Mouse (Mus musculus): ENCODE measurements at regions not wholly inside any gene's neighbourhood (a gene's known extent, or its start where the extent isn't known, plus 50 kb on each side); places are given as distances from the start of the nearest gene placed in this dataset.

DNA sequence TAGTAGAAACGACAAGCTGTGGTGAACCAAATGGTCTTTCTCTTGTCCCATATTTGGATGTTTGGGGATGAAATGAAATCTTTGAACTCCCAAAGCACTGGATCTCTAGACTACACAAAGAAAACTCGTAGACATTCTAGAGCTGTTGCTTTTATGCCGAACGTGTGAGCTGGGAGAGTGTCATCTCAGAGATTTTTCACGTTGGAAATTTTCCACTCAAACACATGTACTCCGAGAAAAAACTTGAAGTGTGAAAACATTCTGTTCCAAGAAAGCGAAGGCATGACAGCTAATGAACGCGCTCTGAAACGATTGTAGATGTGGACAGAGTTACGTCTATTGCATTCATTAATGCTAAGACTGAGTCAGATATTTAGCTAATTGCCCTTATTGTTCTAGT, 579.7 kb upstream of the Id2 start:
- no peak for DNase-seq (ENCODE audit: low spot score)
- intact Hi-C loops (cut with DNase I) = no loop called here

GRCm38 (mm10) chr12:25668336-25668735, 571.4 kb upstream of the Id2 start:
- no peak for DNase-seq (ENCODE audit: low spot score)
- intact Hi-C loops (cut with DNase I) = no loop called here

DNA sequence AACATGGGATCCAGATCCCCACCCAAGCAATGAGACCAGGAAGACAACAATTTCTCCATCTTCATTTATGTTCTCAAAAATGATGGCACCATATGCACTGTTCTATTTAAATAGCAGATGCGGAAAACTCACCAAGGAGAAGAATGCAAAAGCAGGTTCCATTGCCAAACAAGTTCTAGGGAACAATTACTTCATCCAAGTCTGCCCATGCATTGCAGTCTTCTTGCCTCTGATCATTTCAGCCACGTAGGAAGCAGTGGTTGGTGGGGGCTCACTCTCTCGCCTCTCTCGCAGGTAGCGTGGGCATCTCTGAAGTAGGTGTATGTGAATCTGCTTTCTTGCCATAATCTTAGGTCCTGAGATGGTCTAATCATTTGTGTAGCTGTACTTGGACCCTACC, 557.5 kb upstream of the Id2 start:
- no peak for DNase-seq (ENCODE audit: low spot score)
- intact Hi-C loops (cut with DNase I) = no loop called here

DNA sequence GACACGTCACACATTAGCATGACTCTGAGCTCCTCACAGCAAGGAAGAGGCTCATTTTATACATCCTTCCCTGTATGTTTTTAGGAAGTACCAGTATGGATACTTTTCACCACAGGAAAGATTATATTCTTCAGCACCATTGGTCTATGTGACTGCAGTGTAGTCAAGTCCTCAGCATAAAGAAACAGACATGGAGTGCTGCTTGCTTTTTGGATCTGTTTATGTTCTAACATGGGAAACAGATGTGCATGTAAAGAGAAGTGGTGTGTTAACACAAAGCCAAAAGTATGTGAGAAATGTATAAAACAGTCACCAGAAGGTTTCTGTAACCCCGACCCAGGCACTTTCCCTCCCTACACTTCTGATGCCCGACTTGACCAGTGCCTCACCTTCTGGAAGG, 553.3 kb upstream of the Id2 start:
- no peak for DNase-seq (ENCODE audit: low spot score)
- intact Hi-C loops (cut with DNase I) = no loop called here

DNA sequence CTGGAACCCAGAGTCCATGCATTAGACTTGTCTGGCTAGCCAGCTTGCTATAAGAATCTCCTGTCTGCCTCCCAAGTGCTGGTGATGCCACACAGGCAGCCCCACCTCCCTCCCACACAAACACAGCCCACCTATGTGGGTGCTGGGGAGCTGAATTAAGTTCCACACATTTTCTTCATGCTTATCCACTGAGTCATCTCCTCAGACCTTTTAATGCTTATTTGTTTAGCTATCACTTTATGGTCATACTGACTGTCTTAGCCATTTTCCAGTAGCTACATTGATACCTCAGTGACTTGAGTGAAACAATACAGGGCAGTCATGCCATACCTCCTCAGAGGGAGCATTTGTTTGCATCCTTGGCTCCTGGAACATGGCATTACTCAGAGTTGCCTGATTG, 531.1 kb upstream of the Id2 start:
- no peak for DNase-seq (ENCODE audit: low spot score)
- intact Hi-C loops (cut with DNase I) = no loop called here

DNA sequence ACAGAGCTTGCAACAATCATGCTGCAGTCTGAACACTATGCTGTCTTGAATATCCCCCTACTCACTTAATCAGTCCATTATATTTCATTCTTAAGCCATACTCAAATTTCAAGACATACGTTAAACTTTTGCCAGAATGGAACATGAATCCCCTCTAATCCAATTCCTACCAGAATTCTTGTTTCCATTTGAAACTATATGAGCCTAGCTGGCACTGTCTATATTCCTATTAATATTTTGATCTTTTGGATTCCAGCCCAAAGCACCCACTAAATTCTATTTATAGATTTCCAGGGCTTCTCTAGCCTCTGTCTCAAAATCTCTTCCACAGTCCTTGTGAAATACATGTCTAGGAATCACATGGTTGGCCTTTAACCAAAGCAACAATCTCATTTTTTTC, 528.9 kb upstream of the Id2 start:
- DNase-seq (ENCODE audit: low spot score) = no peak
- intact Hi-C loops (cut with DNase I) = no loop called here

DNA sequence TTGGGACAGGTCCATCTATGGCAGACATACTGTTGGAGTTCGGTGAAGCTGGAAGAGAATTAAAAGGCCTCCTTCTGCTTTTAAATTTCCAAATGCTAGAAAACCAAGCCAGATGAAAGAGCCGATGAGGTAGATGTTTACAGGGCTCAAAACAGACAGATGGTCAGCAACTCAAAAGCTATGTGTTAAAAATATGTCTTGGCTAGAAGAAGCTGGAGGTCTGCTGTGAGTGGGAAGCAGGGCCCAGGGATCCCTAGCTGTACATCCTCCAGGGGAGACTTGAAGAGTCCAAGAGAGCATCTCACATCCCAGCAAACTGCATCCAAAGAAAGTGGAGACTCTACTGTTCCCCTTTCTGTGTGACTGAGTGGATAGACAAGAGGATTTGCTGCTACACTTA, 526.5 kb upstream of the Id2 start:
- intact Hi-C loops (cut with DNase I) = no loop called here
- no peak for DNase-seq (ENCODE audit: low spot score)

- no peak for DNase-seq (ENCODE audit: low spot score)
- intact Hi-C loops (cut with DNase I) = no loop called here
These were observed 524.2 kb upstream of the Id2 start for GRCm38 (mm10) chr12:25621142-25621541.

DNA sequence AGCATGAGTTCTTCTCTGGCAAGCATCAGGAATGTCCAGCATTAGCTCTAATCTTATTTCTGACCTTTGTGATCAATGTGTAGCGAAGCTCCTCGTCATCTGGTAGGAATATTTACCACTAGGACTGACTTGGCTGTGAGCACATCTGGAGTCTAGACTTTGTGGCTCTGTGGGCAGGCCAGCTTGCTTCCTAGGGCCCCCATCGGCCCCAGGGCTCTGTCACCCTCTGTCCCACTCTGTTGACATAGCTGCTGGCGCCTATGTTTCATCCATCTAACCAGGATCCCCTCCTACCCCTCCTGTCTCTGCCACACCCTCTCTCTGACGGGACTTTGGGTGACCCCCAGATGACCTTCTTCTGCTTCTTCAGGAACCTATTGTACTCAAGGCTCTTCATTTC, 520.6 kb upstream of the Id2 start:
- intact Hi-C loops (cut with DNase I) = no loop called here

DNA sequence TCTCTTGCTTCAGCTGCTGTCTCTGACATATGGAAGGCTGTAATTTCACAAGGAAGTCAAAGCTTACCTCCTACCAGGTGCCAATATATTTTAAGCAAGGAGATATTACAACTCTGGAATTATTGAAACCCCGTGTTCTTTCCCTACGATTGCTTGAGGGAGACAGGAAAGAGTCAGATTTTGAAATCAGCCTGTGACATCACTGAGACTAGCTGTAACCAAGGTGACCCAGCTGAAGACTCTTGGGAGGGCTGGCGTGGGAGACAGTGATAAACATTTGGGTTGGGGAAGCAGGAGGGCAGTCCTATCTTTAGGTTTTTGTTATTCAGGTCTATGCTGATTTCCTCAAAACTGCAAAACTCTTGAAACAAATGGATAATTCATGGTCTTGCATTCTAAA, 518.4 kb upstream of the Id2 start:
- intact Hi-C loops (cut with DNase I) = no loop called here
- DNase-seq (ENCODE audit: low spot score) = no peak

More for the DNA sequence above, 520.6 kb upstream of the Id2 start:
- no peak for DNase-seq (ENCODE audit: low spot score)

- intact Hi-C loops (cut with DNase I) = no loop called here
- DNase-seq (ENCODE audit: low spot score) = no peak
These were observed 516.5 kb upstream of the Id2 start for GRCm38 (mm10) chr12:25613473-25613872.

DNA sequence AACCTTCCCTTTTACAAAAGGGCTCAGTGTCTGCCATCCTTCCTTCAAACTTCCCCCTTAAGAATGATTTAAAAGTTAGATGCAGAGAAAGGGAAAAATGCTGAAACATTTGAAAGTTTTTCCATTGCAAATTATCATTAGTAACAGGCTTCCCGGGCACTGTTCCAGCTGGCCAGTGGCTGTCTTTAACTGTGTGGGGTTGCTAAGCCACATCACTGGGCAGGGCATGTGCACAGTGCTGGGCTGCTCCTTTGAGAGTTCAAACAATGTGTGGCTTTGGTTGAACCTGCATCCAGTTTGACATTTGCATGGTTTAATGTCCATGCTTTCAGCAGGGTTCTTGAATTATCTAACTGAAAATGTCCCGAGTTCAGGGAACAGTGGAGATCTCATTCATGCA, 512.1 kb upstream of the Id2 start:
- DNase-seq (ENCODE audit: low spot score) = peak; percentile 23
- intact Hi-C loops (cut with DNase I) = no loop called here

- no peak for DNase-seq (ENCODE audit: low spot score)
- intact Hi-C loops (cut with DNase I) = no loop called here
These were observed 508.5 kb upstream of the Id2 start for GRCm38 (mm10) chr12:25605396-25605795.

- intact Hi-C loops (cut with DNase I) = no loop called here
- no peak for DNase-seq (ENCODE audit: low spot score)
These were observed 493.3 kb upstream of the Id2 start for GRCm38 (mm10) chr12:25590262-25590661.

GRCm38 (mm10) chr12:25585746-25586145, 488.8 kb upstream of the Id2 start:
- intact Hi-C loops (cut with DNase I) = no loop called here
- DNase-seq (ENCODE audit: low spot score) = no peak

- intact Hi-C loops (cut with DNase I) = no loop called here
- DNase-seq (ENCODE audit: low spot score) = no peak
These were observed 482.5 kb upstream of the Id2 start for GRCm38 (mm10) chr12:25579407-25579806.

DNA sequence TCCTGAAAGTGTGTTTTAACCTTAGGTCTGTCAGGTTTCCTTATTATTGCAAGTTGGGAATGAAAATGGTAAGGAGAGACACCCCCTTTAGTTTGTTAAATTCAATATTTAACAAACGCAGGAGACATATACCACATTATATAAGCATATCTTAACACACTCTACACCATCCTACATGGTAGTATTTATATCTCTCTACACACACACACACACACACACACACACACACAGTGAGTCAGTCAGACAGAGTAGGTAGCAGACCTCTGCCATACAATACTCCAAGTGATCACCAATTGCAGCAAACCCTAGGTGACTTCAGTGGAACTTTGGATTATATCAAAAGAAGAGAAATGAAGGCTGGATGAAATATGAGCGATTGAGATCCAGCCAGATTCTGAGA, 468.2 kb upstream of the Id2 start:
- DNase-seq (ENCODE audit: low spot score) = no peak
- intact Hi-C loops (cut with DNase I) = no loop called here

DNA sequence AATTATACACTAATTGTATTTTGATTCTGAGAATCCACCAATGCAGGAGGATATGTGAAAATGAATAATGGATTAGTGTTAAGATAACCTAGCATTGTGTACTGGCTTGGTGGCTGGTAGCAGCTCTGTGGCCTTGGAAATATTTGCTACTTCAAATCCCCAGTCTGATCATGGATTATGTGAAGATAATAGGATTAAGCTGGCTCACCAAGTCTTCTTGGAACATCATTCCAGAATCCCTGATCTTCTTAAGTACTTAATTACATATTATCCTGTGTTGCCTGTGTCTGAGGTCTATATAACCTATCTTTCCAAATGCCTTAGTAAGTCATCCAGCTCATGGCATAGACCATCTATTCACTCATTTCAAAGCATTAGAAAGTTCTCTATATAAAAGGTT, 462.7 kb upstream of the Id2 start:
- no peak for DNase-seq (ENCODE audit: low spot score)
- intact Hi-C loops (cut with DNase I) = no loop called here

DNA sequence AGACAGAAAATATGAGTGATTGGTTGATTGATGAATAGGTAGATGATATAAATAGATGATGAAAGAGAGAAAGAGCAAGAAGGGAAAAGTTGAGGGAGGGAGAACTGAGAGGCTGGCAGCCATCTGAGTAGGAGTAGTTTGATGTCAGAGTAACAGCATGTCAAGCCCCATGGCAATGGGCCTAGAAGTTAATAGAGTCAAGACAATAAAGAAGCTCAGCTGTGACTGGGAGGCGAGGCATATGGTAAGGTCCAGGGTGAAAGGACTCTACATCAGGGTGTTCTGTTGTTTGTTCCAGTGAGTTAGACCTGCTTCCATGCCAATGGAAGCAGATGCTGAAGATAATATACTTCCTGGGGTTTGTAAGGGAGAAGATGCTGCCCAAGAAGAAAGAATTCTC, 456.7 kb upstream of the Id2 start:
- intact Hi-C loops (cut with DNase I) = no loop called here
- DNase-seq (ENCODE audit: low spot score) = no peak

GRCm38 (mm10) chr12:25549735-25550134, 452.8 kb upstream of the Id2 start:
- intact Hi-C loops (cut with DNase I) = no loop called here
- no peak for DNase-seq (ENCODE audit: low spot score)

DNA sequence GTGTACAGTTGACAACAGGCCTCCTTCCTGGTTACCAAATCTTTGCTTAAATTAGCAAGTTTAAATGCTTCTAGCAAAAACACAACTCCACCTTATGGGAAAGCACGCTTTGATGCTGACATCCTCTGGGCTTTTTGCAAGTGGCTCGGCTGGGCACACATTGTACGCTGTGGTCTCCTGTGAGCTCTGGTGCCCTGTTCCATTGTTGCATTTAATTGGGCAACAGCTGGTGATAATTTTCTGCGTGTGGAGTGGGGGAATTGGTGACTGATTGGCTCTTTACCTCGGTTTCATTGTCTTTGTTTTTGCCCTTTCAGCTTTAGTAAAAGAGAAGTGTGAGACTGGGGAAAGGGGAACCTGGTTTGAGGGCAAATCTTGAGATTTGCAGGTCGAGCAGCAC, 447.3 kb upstream of the Id2 start:
- intact Hi-C loops (cut with DNase I) = no loop called here
- no peak for DNase-seq (ENCODE audit: low spot score)

- intact Hi-C loops (cut with DNase I) = no loop called here
- no peak for DNase-seq (ENCODE audit: low spot score)
These were observed 437.6 kb upstream of the Id2 start for GRCm38 (mm10) chr12:25534620-25534950.
